Mouse (Mus musculus) gastrocnemius, postnatal 14 days (tissue): ENCODE measurements at regions not wholly inside any gene's neighbourhood (a gene's known extent, or its start where the extent isn't known, plus 50 kb on each side); places are given as distances from the start of the nearest gene placed in this dataset.
"Not testable (repeated sequence)": the region's sequence is repeated elsewhere in the genome, so short reads cannot be mapped to it uniquely, and the experiment has no call there.

ENCODE experiments used
- DNase-seq: peaks from one replicate; pipeline ENCODE4 v3.0.0; 2021; ENCODE audit warnings: mixed read lengths
- intact Hi-C: fragments of 180-260 bp; cut with DNase I; formaldehyde crosslinking; loops from one replicate; pipeline ENCODE4 v1.15.1; 2025; ENCODE audit warnings: low total_unique reads

DNA sequence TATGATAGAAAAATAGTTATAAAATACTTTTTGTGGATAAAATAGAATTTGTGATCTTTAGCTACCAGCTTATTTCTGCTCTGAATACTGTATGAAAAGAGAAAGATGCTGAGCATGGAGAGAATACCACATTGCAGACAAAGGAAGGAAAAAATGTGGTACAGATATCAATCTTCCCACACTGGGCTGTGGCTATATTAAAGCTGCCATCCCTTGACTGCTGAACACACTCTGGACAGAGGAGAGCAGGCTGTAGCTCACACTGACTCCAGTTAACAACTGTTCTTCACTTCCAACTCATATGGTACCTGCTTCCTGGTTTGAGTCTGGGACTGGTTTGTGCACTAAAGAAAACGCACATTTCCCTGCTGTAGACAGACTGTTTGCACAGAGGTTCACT is 76.7 kb upstream of the Try4 start:
- intact Hi-C loops = no loop called here

DNA sequence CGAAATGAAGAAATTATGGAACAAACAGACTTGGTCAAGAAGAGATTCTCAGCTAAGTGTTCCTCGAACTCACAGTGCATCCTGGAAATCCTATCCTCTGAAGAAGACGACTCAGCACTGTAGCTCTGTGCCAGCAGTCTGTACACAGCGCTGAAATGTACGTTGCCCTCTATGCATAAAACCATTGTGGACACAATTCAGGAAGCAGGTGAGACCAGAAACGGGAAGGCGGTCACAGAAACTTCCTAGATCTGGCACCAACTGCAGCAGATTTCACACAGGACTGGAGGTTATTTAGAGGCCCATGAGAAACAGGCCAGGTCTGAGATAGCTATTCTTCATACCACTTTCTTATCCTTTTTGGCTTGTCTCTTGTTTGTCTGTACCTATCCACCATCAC is 83.7 kb upstream of the Try4 start:
- DNase-seq = no peak
- intact Hi-C loops = no loop called here

More for the DNA sequence above, 76.7 kb upstream of the Try4 start:
- no peak for DNase-seq

DNA sequence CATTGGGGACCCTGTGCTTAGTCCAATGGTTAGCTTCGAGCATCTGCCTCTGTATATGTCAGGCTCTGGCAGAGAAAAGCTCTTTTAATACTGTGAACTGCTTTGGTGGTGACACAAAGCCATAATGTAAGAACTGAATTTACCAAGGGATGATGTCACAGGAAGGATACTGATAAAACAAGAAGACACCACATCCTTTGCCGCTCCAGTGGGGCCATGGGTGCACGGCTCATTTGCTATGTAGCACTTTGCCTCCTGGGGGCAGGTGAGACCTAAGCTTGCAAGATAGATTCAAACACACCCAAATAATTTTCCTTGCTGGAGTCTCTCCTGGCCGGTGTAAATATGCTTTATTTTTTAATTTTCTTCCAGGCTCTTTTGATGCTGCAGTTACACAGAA is 86.2 kb upstream of the Try4 start:
- intact Hi-C loops = no loop called here
- no peak for DNase-seq

DNA sequence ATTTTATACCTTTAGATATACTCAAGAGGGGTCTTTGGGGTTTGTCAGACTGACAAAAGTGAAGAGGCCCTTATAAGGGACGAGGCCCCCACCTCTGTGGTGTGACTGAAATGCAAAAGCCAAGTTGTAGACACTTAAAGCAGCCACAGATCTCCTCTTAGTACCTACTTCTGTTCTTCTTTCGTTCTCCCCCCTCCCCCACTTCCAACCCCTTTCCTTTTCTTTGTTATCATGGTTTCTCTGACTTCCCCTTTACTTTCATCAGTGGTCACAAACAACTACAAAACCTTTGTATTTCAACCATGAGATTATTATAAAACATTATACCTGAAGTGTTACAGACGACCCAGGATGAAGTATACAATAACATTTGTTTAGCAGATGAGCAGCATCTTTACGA is 96.2 kb upstream of the Try4 start:
- intact Hi-C loops = no loop called here
- no peak for DNase-seq

DNA sequence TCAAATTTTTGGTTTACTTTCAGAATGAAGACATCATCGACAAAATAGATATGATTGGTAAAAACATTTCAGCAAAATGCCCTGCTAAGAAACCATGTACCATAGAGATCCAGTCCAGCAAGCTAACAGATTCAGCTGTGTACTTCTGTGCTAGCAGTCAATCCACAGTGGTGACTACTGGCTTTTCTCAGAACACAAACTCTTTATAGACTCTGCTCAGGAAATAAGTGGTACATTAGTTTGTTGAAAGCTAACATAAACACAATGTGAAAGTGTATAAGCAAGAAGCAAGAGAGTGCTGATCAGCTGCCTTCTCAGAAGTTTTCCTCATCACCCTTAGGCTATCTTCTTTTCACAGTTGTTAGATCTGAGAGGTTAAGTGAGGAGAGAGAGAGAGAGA is 99.2 kb upstream of the Try4 start:
- intact Hi-C loops = no loop called here
- no peak for DNase-seq

DNA sequence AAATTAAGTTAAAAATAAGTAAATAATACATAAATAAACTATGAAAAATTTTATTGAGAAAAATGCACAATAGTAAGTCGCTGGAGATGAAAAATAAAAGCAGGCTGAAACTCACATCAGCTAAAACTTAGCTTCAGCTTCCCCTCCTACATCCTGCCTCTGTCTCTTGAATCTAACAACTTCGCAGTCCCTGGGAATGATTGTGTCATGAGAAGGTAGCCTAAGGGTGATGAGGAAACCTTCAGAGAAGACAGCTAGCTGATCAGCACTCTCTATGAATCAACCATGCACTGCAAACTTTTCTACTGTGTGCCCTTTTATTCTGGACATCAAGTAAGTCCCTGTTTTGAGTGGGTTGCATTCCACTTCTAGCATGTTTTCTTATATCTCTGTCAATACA is 99.8 kb upstream of the Try4 start:
- no peak for DNase-seq
- intact Hi-C loops = no loop called here

DNA sequence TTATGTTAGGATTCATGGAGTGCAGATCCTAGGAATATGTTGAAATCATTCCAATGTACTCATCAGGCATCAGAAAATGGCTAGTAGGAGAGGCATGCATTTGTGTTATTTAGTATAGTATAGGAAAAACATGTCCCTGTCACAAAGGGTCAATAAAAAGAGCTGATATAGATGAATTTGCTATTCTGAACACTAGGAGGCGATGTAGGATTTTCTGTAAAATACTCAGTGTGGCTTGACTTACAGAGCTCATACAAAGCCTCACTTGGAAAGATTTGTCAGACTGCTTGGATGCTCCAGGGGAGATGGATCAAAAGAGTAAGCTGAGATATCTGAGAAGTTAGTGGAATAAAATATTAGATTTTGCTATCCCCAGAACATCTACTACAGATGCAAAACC is 107.6 kb upstream of the Try4 start:
- intact Hi-C loops = no loop called here
- no peak for DNase-seq

DNA sequence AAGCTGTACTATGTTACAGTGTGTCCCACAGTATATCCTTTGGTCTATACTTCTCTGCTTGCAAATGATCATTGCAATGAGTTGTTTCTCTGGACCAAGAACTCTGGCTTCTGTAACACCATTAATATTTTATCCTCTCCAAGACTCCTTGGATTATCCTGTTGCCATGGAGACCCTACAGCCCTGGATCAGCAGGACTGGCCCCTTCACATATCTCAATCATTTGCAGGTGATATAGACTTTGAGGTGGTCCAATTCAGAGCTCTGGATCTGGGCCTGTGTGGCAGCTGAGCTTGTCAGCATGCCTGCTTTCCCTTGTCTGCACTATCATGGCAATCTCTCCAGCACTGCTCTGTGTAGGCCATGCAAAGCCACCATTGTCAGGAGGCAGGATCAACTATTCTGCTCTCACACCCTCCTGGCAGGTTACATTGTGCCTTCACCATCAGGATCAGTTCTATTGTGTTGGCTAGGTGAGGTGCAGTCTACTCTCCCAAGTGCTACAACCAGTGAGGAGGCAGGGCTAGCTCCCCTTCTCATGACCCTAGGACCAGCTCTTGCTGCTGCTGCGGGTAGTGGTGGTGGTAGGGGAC is 110.2 kb upstream of the Try4 start:
- no peak for DNase-seq
- intact Hi-C loops = no loop called here

DNA sequence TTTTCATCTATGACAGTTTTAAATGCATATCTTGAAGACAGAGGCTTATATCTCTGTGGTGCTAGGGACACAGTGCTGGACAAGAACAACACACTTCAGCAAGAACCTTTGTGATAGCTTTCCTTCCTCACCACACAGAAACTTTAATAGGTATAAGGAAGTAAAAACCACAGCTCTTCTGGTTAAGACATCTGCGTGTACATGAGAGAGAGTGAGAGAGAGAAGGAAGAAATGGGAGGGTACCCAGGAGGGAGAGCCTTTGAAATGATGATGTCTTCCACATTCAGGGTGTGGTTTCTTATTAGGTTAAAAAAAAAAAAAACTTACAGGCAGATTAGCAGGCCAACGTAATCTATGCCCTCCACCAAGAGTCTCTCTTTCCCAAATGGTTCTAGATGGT is 113.2 kb upstream of the Try4 start:
- intact Hi-C loops = no loop called here
- DNase-seq = no peak

DNA sequence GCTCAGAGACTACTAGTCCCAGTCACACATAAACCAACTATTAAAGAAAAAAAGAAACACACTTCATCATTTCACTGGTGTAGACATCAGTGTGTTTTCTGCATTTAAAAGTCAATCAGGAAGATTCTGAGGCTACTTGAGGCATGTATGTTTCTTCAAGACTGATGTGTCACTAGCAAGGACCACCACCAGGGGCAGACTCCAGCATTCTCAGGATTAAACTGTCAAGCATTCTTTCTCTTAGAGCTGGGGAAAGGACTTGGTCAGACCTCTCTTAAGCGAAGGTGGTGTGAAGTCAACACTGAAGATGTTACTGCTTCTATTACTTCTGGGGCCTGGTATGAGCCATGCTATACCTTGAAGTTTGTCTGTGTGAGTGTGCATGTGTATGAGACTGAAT is 114.1 kb upstream of the Try4 start:
- intact Hi-C loops = no loop called here
- no peak for DNase-seq

DNA sequence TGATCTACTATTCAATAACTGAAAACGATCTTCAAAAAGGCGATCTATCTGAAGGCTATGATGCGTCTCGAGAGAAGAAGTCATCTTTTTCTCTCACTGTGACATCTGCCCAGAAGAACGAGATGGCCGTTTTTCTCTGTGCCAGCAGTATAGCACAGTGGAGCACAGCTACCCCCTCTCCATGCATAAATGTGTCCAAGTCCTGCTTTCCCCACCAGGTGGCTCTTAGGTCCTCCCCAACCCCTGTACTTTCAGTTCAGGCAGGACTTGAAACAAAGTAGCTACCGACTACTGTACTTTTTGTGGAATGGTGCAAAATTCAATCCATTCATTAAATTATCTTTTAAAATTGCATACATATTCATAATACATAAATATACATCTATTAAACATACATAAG is 123.2 kb upstream of the Try4 start:
- intact Hi-C loops = no loop called here

DNA sequence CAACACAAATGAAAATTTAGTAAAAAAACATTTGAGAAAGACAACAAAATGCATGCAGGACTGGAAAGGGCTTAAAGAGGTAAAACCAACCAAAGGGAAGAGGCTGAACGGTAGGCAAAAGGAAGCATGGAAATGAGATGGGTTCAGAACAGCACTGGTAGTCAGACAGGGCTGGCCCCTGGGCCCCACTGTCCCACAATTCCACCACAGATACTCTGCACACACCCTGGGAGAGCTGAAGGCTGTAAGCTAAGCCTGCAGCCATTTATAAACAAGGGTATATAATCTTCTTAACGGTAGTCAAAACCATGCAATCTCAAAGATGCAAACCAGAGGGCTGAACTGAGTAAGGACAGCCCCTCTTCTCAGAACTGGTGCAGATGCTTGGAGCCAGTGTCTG is 124.0 kb upstream of the Try4 start:
- no peak for DNase-seq
- intact Hi-C loops = no loop called here

More for the DNA sequence above, 123.2 kb upstream of the Try4 start:
- no peak for DNase-seq

DNA sequence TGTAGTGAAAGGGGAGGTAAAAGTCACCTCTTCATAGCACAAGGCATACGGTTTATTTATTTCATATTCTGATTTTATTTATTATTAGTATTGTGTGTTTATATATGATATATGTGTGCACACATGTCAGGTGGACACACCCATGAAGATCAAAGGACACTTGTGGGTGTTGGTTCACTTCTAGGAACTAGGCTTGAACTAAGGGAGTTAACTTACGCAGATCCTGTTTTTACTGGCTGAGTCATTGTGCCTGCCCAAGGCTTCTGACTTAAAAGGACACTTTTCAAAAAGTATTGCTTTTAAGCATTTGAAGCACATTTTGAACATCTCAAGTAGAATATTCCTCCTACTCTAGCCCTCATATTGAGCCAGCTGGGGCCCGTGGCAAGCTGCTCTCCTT is 124.9 kb upstream of the Try4 start:
- no peak for DNase-seq
- intact Hi-C loops = no loop called here

DNA sequence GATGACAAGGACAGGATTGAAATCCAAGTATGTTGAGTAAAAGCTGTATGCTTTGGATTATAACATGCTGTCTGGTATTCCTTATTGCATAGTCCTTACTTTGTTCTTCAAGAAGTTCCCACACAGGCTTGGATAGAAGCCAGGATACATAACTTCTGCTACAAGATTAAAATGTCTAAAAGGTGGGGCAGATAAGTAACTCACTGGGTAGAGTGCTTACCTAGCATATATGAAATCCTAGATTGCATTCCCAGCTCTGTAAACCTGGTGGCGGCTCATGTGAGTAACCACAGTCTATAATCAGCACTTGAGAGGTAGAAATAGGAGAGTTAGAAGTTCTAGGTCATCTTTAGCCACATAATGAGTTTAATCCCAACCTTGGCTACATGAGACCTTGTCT is 126.0 kb upstream of the Try4 start:
- intact Hi-C loops = no loop called here

DNA sequence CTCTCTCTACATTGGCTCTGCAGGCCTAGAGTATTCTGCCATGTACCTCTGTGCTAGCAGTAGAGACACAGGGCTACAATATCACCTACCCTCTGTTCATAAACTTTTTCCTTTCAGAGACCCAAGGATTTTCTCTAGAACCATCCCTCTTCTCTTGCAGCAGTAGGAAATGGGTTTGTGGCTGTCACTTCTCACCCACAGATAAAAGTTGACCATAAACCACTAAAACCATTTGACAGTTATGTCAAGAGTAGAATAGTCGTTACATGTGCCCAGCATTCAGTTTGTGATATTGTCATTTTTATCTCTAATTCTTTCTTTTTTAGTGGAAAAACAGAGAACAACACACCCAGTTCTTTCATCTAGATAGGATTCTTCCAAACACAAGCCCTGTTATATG is 128.2 kb upstream of the 2210010C04Rik start:
- intact Hi-C loops = no loop called here
- no peak for DNase-seq

More for the DNA sequence above, 126.0 kb upstream of the Try4 start:
- no peak for DNase-seq

DNA sequence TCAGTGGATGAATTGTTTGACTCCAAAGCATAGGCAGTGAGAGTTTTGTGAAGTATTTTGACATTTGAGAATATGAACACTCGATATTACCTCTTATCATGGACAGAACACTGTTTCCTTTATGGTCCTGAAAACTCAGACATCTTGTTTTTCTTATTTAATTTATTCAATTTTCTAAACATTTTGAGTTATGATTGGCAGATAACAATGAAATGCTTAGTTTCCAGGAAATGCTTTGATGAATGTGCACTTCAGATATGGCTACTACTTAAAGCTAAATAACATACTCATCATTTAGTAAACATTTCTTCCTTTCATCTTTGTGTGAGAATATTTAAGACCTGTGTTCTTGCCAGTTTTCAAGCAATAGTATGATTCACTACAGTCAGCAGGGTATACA is 126.4 kb upstream of the 2210010C04Rik start:
- DNase-seq = no peak
- intact Hi-C loops = no loop called here

DNA sequence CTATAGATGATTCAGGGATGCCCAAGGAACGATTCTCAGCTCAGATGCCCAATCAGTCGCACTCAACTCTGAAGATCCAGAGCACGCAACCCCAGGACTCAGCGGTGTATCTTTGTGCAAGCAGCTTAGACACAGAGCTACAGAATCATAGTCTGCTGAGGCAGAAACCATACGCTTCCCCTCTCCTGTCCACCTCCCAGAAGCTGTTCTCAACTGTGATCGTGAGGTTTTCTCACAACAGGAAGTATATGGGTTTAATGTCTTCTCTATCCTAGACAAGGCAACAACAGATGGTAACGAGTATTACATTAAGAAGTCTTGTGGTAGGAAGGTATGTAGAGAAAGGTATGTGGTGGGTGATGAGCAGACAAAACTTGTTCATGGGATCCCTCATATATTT is 116.8 kb upstream of the 2210010C04Rik start:
- intact Hi-C loops = no loop called here
- DNase-seq = no peak

DNA sequence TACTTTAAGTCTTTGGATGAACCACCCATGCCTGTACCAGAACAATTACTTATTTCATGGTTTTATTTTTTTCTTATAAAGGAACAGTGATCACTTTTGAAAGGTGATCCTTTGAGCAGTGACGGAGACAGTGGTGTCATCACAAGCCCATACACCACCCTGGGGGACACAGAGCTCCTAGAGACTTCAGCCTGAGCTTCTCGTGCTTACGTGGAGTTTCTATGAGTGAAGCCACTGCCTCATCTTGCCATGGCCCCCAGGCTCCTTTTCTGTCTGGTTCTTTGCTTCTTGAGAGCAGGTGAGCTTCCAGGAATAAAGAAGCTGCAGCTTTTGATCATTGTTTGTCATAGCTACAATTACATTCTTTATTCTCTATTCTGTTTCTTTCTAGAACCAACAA is 116.2 kb upstream of the 2210010C04Rik start:
- intact Hi-C loops = no loop called here
- no peak for DNase-seq

DNA sequence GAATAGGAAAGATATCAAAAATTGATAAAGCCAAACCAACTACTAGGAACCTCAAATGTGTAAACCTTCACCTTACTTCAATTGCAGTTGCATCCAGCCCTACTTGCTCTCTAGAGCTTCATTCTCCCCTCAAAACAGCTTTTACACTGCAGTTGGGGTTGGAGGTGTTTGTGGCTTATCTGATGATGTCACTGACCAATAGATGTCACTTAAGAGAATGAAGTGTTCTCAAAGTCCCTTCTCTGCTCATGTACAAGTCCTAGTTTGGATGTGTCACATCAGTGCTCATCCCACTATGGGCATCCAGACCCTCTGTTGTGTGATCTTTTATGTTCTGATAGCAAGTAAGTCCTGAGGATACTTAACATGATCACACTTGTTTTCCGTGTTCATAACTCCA is 105.6 kb upstream of the 2210010C04Rik start:
- no peak for DNase-seq
- intact Hi-C loops = no loop called here

DNA sequence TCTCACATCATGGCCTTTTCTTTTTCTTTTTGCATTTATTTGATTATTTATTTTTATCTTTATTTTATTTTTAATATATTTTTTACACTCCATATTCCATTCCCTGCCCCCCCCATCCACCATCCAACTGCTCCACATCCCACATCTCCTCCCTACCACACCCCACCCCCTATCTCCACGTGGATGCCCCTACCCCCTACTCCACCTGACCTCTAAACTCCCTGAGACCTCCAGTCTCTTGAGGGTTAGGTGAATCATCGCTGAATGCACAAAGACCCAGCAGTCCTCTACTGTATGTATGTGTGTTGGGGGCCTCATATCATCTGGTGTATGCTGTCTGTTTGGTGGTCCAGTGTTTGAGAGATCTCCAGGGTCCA is 102.1 kb upstream of the 2210010C04Rik start:
- DNase-seq, intact Hi-C loops: not testable (repeated sequence)

DNA sequence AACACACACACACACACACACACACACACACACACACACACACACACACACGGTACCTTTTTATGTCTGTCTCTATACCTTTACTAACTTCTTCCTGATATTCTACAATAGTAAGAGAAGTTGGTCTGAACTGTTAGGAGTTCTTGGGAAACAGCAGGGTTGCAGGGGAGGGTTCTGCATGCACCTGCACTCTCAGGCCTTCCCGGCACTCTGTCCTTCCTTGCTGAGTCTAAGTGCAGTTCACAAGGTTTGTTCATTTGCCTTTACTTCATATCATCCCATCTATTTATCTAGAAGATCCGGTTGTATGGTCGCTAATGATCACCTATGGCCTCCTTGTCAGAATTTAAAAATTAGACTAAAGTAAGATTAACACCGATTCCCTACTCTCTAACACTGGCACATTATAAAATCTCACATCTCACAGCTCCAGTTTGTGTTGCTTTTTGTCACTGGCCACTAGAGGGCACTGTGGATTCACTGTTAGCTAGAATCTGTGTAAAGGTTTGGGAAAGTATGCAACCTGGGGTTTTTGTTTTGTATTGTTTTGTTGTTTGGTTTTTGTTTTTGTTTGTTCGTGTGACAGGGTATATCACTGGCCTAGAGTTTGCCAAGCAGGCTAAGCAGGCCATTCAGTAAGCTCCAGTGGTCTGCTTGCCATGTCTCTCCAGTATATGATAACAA is 101.5 kb upstream of the 2210010C04Rik start:
- intact Hi-C loops = no loop called here

DNA sequence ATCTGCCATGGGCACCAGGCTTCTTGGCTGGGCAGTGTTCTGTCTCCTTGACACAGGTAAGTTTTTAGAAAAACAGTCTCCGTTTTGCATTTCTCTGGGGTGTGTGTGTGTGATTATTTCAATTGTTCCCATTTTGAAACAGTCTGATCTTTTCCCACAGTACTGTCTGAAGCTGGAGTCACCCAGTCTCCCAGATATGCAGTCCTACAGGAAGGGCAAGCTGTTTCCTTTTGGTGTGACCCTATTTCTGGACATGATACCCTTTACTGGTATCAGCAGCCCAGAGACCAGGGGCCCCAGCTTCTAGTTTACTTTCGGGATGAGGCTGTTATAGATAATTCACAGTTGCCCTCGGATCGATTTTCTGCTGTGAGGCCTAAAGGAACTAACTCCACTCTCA is 99.9 kb upstream of the 2210010C04Rik start:
- intact Hi-C loops = no loop called here
- DNase-seq = no peak

More for the DNA sequence above, 101.5 kb upstream of the 2210010C04Rik start:
- no peak for DNase-seq
